Mouse (Mus musculus): ENCODE data around the gene Tmem120b.

DNA sequence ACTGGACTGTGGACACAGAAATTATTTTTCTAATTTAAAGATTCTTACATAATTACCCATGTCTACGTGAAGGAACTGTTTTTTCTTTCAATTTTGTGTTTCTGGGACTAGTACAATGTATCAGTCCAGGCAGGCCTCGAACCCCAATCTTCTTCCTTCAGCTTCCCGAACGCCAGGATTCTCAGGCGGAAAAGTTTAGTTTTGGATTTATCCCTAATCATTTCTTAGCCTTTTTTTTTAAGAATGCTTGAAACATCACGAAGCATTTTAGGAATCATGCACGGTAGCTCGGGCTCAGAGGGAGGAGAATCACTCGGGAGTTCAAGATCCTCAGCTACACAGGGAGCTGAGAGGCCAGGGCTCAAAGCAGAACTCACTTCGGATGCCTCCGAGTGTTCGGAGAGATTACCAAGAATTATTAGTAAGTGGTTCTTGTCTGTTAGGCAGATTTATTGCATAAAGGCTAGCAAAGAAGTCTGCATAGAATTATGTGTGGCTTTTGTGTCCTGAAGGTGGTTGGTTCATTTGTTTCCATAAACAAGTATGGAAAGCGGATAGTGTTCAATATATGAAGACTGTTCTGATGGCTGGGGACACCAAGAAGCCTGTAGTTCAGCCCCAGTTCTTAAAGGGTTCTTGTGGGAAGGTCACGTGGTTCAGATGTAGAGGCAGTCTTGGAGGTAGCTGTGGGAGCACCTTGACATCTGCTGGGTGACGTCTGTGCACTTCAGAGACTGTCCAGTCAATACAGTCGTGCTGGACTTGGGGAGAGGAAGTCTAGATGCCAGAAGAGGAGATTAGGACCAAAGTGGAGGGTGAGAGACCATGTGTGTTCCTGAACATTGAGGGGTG, 9.7 kb upstream of the Tmem120b start:
- TF ChIP-seq POLR2A (IDR thresholded peaks at IDR 0.05; ENCODE audit: low read depth, low read length) (peak; percentile 23), CTCF (IDR thresholded peaks at IDR 0.05; ENCODE audit: borderline replicate concordance, insufficient read depth, low read length) (no peak)
